Mouse (Mus musculus) testis, adult 2 months (tissue): Measurements from ENCODE around the gene Mrpl12.

ENCODE experiments used
- CTCF ChIP-seq: fragments of 200-500 bp; IDR thresholded peaks from 2 replicates; pipeline ENCODE4 v1.5.1; 2012; ENCODE audit warnings: low read depth, mild to moderate bottlenecking, inconsistent platforms, low read length, moderate library complexity; ENCODE audit not compliant: control insufficient read depth, insufficient read depth, insufficient replicate concordance
- POLR2A ChIP-seq: fragments of 200-500 bp; IDR thresholded peaks from 2 replicates; pipeline ENCODE4 v1.6.1; 2012; ENCODE audit warnings: low read depth, mild to moderate bottlenecking, inconsistent platforms, low read length, moderate library complexity; ENCODE audit not compliant: control insufficient read depth

DNA sequence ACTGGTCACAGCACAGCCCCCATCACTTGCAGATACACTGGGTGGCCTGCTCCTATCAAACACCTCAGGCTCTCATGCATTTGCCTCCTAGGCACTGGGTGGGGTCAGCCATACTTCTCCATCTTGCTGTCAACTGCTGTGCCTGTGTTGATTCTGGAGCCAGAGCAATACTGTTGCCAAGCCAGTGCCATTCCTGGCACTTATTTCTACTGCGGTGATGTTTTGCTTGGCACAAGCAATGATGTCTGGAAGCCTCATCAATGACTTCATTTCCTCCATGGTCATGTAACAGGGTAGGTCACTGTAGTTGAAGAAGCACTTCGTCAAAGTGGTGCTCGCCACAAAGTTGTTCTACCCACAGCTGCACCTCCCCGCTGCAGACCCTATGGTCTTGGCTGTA, 18.9 kb upstream of the Mrpl12 start:
- TF ChIP-seq POLR2A (no peak), CTCF (no peak)
